Mouse (Mus musculus) C2C12 (cell line): ENCODE results near the gene Npm1.

Source experiments
- MYOG ChIP-seq: IDR thresholded peaks from one replicate; pipeline ENCODE4 v1.6.1; 2011; ENCODE audit not compliant: control insufficient read depth, insufficient read length; ENCODE audit errors: extremely low read depth
- USF1 ChIP-seq: IDR thresholded peaks from one replicate; pipeline ENCODE4 v1.6.1; 2011; ENCODE audit warnings: low read depth, mild to moderate bottlenecking, control low read depth, moderate library complexity

GRCm38 (mm10) chr11:33146143-33146497, 16.9 kb downstream of the Npm1 start:
- no peak for TF ChIP-seq MYOG
- TF ChIP-seq USF1: no peak
